Mouse (Mus musculus): ENCODE results near the gene Hdac10. TPM values are rescaled to one million over a fixed set of nuclear protein-coding genes. Genes with fewer than 3 reads are reported as not detected.

Gene Hdac10
- polyA plus RNA-seq, 1 experiment from 2014 or later, result 22.1 TPM

DNA sequence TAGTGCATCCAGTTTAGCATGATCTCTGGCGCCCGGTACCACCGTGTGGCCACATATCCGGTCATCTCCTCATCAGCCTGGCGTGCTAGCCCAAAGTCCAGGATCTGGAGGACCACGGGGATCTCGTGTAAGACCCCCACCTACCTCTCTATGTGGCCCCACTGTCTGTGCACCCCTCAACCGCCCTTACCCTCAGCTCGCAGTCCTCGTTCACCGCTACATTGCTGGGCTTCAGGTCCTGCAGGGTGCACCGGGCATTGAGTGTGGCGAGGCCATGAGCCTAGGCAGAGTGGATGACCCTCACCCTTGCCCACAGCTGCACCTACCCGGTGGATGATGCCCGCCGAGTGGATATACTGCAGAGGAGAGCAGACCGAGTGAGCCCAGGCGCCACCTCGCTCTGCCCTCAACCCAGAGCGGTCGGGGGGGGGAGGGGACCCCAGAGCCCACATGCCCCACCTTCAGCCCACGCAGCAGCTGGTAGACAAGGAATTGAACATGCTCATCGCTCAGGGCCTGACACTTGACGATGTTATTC is 17.4 kb upstream of the Hdac10 start:
- 0 out of 2 replicates have a peak, but pooled peaks cover 2% of the 10 kb centered on the region for H3K27me3 ChIP-seq (ENCODE audit: control insufficient read depth, insufficient read depth, low read length)
- no peaks in the 10 kb centered on the region for H3K9me3 ChIP-seq (ENCODE audit: control insufficient read depth, low read length)
- ATAC-seq (ENCODE audit: low read depth), result no peak
- H3K9ac ChIP-seq (replicated peaks; ENCODE audit: low read depth, low read length), result no peak overlapping the region
- 81% methylated on average over 24 of the region's 24 CpGs for WGBS
- H3K27ac ChIP-seq (ENCODE audit: low read depth, low read length), result no peak overlapping the region
- peaks cover 24% of the 10 kb centered on the region for H3K4me1 ChIP-seq (ENCODE audit: control insufficient read depth, insufficient read depth, low read length)
- H3K36me3 ChIP-seq (ENCODE audit: control insufficient read depth, insufficient read depth, low read length), result 0 out of 2 replicates have a peak, but pooled peaks cover 9% of the 10 kb centered on the region
- H3K4me2 ChIP-seq (ENCODE audit: low read depth, low read length), result peak overlapping the region; percentile 87
- peak overlapping the region; percentile 79 for H3K4me3 ChIP-seq (ENCODE audit: low read depth, low read length)

DNA sequence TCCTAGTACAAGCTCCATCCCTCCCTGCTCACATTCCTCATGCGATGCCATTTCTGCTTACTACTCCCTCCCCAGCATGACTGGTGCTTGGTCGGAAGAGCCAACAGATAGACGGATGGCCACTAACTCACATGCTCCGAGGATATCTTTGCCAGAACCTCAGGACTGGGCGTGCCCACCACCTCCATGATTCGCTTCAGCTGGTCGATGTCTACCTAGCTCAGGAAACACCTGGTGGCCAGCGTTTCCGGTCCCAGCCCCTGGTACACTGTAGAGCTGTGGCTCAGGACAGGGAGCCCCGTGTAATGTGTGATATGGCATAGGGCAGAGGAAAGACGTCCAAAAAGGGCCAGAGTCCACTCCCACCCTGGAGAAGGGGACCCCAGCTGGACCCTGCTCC is 16.5 kb upstream of the Hdac10 start:
- H3K9me3 ChIP-seq (ENCODE audit: control insufficient read depth, low read length), result no peaks in the 10 kb centered on the region
- H3K36me3 ChIP-seq (ENCODE audit: control insufficient read depth, insufficient read depth, low read length), result 0 out of 2 replicates have a peak, but pooled peaks cover 9% of the 10 kb centered on the region
- no peak overlapping the region for H3K4me2 ChIP-seq (ENCODE audit: low read depth, low read length)
- no peak overlapping the region for H3K27ac ChIP-seq (ENCODE audit: low read depth, low read length)
- H3K27me3 ChIP-seq (ENCODE audit: control insufficient read depth, insufficient read depth, low read length), result peaks cover 6% of the 10 kb centered on the region; the same call in 1 of the 2 replicates
- WGBS, result 94% methylated on average over 11 of the region's 11 CpGs
- H3K4me3 ChIP-seq (ENCODE audit: low read depth, low read length), result no peak overlapping the region
- ATAC-seq (ENCODE audit: low read depth), result no peak
- H3K4me1 ChIP-seq (ENCODE audit: control insufficient read depth, insufficient read depth, low read length), result peaks cover 31% of the 10 kb centered on the region
- H3K9ac ChIP-seq (replicated peaks; ENCODE audit: low read depth, low read length), result no peak overlapping the region

GRCm38 (mm10) chr15:89143134-89143533 is 14.6 kb upstream of the Hdac10 start:
- no peak overlapping the region for H3K27ac ChIP-seq (ENCODE audit: low read depth, low read length)
- 0 out of 2 replicates have a peak, but pooled peaks cover 9% of the 10 kb centered on the region for H3K36me3 ChIP-seq (ENCODE audit: control insufficient read depth, insufficient read depth, low read length)
- peaks cover 8% of the 10 kb centered on the region; the same call in 1 of the 2 replicates for H3K27me3 ChIP-seq (ENCODE audit: control insufficient read depth, insufficient read depth, low read length)
- no peak overlapping the region for H3K4me3 ChIP-seq (ENCODE audit: low read depth, low read length)
- 95% methylated on average over 2 of the region's 2 CpGs for WGBS
- H3K9me3 ChIP-seq (ENCODE audit: control insufficient read depth, low read length), result no peaks in the 10 kb centered on the region
- no peak overlapping the region for H3K4me2 ChIP-seq (ENCODE audit: low read depth, low read length)
- no peak for ATAC-seq (ENCODE audit: low read depth)
- H3K9ac ChIP-seq (replicated peaks; ENCODE audit: low read depth, low read length), result no peak overlapping the region
- peaks cover 30% of the 10 kb centered on the region for H3K4me1 ChIP-seq (ENCODE audit: control insufficient read depth, insufficient read depth, low read length)

DNA sequence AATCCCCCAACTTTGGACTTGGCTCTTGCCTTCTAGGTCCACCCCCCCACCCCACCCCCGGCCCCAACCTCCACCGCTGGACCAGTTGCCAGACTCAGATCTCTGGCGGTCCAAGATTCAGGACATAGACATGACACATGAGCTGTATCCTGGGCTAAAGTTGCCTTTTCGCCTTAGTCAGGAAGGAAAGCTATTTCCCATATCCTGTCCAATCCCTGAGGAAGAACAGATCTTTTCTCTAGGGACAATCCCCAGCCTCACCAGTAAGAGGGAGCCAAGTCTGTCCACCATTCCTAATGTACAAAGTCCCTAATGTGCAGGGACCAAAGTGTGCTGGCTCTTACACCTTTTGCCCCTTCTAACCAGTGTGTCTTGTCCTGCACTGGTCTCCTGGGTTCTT is 13.4 kb upstream of the Hdac10 start:
- ATAC-seq (ENCODE audit: low read depth), result no peak
- 74% methylated on average over 4 of the region's 4 CpGs for whole genome bisulfite sequencing

GRCm38 (mm10) chr15:89141443-89141842 is 12.9 kb upstream of the Hdac10 start:
- Histone ChIP-seq H3K27ac (ENCODE audit: low read depth, low read length) (no peak overlapping the region), H3K9me3 (ENCODE audit: control insufficient read depth, low read length) (no peaks in the 10 kb centered on the region), H3K27me3 (ENCODE audit: control insufficient read depth, insufficient read depth, low read length) (peaks cover 8% of the 10 kb centered on the region; the same call in 1 of the 2 replicates), H3K4me3 (ENCODE audit: low read depth, low read length) (no peak overlapping the region), H3K36me3 (ENCODE audit: control insufficient read depth, insufficient read depth, low read length) (0 out of 2 replicates have a peak, but pooled peaks cover 9% of the 10 kb centered on the region), H3K4me1 (ENCODE audit: control insufficient read depth, insufficient read depth, low read length) (peaks cover 17% of the 10 kb centered on the region), H3K9ac (replicated peaks; ENCODE audit: low read depth, low read length) (no peak overlapping the region), H3K4me2 (ENCODE audit: low read depth, low read length) (no peak overlapping the region)
- ATAC-seq (ENCODE audit: low read depth), result no peak
- WGBS, result 35% methylated on average over 5 of the region's 5 CpGs

More for the DNA sequence above, 13.4 kb upstream of the Hdac10 start:
- H3K27me3 ChIP-seq (ENCODE audit: control insufficient read depth, insufficient read depth, low read length), result peaks cover 8% of the 10 kb centered on the region; the same call in 1 of the 2 replicates
- H3K36me3 ChIP-seq (ENCODE audit: control insufficient read depth, insufficient read depth, low read length), result 0 out of 2 replicates have a peak, but pooled peaks cover 9% of the 10 kb centered on the region
- H3K4me2 ChIP-seq (ENCODE audit: low read depth, low read length), result no peak overlapping the region
- H3K27ac ChIP-seq (ENCODE audit: low read depth, low read length), result no peak overlapping the region
- H3K4me3 ChIP-seq (ENCODE audit: low read depth, low read length), result no peak overlapping the region
- H3K9me3 ChIP-seq (ENCODE audit: control insufficient read depth, low read length), result no peaks in the 10 kb centered on the region
- peaks cover 22% of the 10 kb centered on the region for H3K4me1 ChIP-seq (ENCODE audit: control insufficient read depth, insufficient read depth, low read length)
- no peak overlapping the region for H3K9ac ChIP-seq (replicated peaks; ENCODE audit: low read depth, low read length)

- peak within 1 kb of the TSS; percentile 57 for H3K9ac ChIP-seq (replicated peaks; ENCODE audit: low read depth, low read length)
- H3K36me3 ChIP-seq (ENCODE audit: control insufficient read depth, insufficient read depth, low read length), result 0 out of 2 replicates have a peak, but pooled peaks cover 9% of the 10 kb centered on the region
- WGBS, result under 1% methylated on average over 21 of the region's 21 CpGs
- H3K4me2 ChIP-seq (ENCODE audit: low read depth, low read length), result peak within 1 kb of the TSS; percentile 92
- peaks cover 8% of the 10 kb centered on the region; the same call in 1 of the 2 replicates for H3K27me3 ChIP-seq (ENCODE audit: control insufficient read depth, insufficient read depth, low read length)
- H3K4me3 ChIP-seq (ENCODE audit: low read depth, low read length), result peak within 1 kb of the TSS; percentile 39
- peaks cover 13% of the 10 kb centered on the region for H3K4me1 ChIP-seq (ENCODE audit: control insufficient read depth, insufficient read depth, low read length)
- no peak within 1 kb of the TSS for H3K27ac ChIP-seq (ENCODE audit: low read depth, low read length)
- peak; percentile 29; the same call in 1 of the 2 replicates for ATAC-seq (ENCODE audit: low read depth)
- H3K9me3 ChIP-seq (ENCODE audit: control insufficient read depth, low read length), result no peaks in the 10 kb centered on the region
These were observed 12.3 kb upstream of the Hdac10 start, which contains the start of gene Mapk12 for GRCm38 (mm10) chr15:89140659-89141252. Gene Mapk12, minus strand, starts transcription at chr15:89140703.

- peak overlapping the region; percentile 92 for H3K4me2 ChIP-seq (ENCODE audit: low read depth, low read length)
- under 1% methylated on average over 52 of the region's 53 CpGs for WGBS
- H3K9me3 ChIP-seq (ENCODE audit: control insufficient read depth, low read length), result no peaks in the 10 kb centered on the region
- H3K27me3 ChIP-seq (ENCODE audit: control insufficient read depth, insufficient read depth, low read length), result peaks cover 8% of the 10 kb centered on the region; the same call in 1 of the 2 replicates
- 0 out of 2 replicates have a peak, but pooled peaks cover 8% of the 10 kb centered on the region for H3K36me3 ChIP-seq (ENCODE audit: control insufficient read depth, insufficient read depth, low read length)
- no peak overlapping the region for H3K27ac ChIP-seq (ENCODE audit: low read depth, low read length)
- H3K4me3 ChIP-seq (ENCODE audit: low read depth, low read length), result peak overlapping the region; percentile 39
- ATAC-seq (ENCODE audit: low read depth), result peak; percentile 45; the same call in 1 of the 2 replicates
- peaks cover 13% of the 10 kb centered on the region for H3K4me1 ChIP-seq (ENCODE audit: control insufficient read depth, insufficient read depth, low read length)
- H3K9ac ChIP-seq (replicated peaks; ENCODE audit: low read depth, low read length), result peak overlapping the region; percentile 57
These were observed 11.7 kb upstream of the Hdac10 start for GRCm38 (mm10) chr15:89140048-89140658.

DNA sequence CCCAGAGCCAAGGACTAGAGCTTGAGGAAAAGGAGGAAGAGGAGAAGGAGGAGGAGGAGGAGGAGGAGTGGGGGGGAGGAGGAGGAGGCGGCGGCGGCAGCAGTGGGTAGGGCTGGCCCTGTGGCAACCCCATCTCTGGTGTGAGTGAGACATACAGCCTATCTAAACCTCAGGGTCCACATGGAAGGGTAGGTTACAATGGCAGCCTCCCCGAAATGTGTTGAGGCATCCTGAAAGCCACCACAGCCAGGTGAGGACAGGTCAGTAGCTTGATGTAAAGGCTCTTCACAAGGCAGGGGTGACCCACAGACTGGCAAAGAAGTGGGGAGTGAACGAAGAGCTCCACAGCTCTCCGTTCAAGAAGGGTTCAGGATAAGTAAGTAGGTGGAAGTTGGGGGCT is 10.0 kb upstream of the Hdac10 start:
- ATAC-seq (ENCODE audit: low read depth), result no peak
- Histone ChIP-seq H3K4me1 (ENCODE audit: control insufficient read depth, insufficient read depth, low read length) (peaks cover 13% of the 10 kb centered on the region), H3K27me3 (ENCODE audit: control insufficient read depth, insufficient read depth, low read length) (peaks cover 8% of the 10 kb centered on the region; the same call in 1 of the 2 replicates), H3K4me2 (ENCODE audit: low read depth, low read length) (no peak overlapping the region), H3K36me3 (ENCODE audit: control insufficient read depth, insufficient read depth, low read length) (no peaks in the 10 kb centered on the region), H3K4me3 (ENCODE audit: low read depth, low read length) (no peak overlapping the region), H3K9ac (replicated peaks; ENCODE audit: low read depth, low read length) (no peak overlapping the region), H3K27ac (ENCODE audit: low read depth, low read length) (no peak overlapping the region), H3K9me3 (ENCODE audit: control insufficient read depth, low read length) (no peaks in the 10 kb centered on the region)
- 100% methylated on average over 6 of the region's 6 CpGs for WGBS

DNA sequence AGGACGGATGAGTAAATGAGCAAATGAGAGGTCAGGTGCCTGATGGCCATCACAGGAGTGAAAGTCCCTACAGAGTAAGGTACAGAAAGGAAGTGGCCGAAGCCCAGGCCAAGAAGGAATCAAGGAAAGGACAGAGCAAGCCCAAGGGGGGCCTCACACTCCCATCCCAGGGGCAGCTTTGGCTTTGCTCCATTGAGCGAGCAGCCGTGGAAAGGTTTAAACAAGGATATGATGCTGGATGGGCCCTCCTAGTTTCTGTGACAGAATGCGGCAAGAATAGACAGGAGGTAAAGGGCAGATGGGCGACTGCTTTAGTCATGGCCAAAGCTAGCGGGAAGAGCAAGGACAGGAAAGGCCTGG is 9.5 kb upstream of the Hdac10 start:
- no peaks in the 10 kb centered on the region for H3K9me3 ChIP-seq (ENCODE audit: control insufficient read depth, low read length)
- no peak overlapping the region for H3K9ac ChIP-seq (replicated peaks; ENCODE audit: low read depth, low read length)
- H3K36me3 ChIP-seq (ENCODE audit: control insufficient read depth, insufficient read depth, low read length), result no peaks in the 10 kb centered on the region
- no peak for ATAC-seq (ENCODE audit: low read depth)
- no peak overlapping the region for H3K4me3 ChIP-seq (ENCODE audit: low read depth, low read length)
- peaks cover 13% of the 10 kb centered on the region for H3K4me1 ChIP-seq (ENCODE audit: control insufficient read depth, insufficient read depth, low read length)
- H3K27ac ChIP-seq (ENCODE audit: low read depth, low read length), result no peak overlapping the region
- H3K27me3 ChIP-seq (ENCODE audit: control insufficient read depth, insufficient read depth, low read length), result peaks cover 8% of the 10 kb centered on the region; the same call in 1 of the 2 replicates
- no peak overlapping the region for H3K4me2 ChIP-seq (ENCODE audit: low read depth, low read length)
- 94% methylated on average over 7 of the region's 7 CpGs for WGBS
